Mouse (Mus musculus) embryonic fibroblast, embryonic 13.5 days (primary cell): ENCODE measurements around the gene Mier2.

Source experiments
- CTCF ChIP-seq: IDR thresholded peaks from 2 replicates; pipeline ENCODE4 v1.5.1; 2011; ENCODE audit warnings: mild to moderate bottlenecking, control low read depth, low read length, moderate library complexity, borderline replicate concordance; ENCODE audit not compliant: insufficient read depth
- POLR2A ChIP-seq: IDR thresholded peaks from 2 replicates; pipeline ENCODE4 v1.6.1; 2011; ENCODE audit warnings: low read depth, mild to moderate bottlenecking, control low read depth, low read length, moderate library complexity

DNA sequence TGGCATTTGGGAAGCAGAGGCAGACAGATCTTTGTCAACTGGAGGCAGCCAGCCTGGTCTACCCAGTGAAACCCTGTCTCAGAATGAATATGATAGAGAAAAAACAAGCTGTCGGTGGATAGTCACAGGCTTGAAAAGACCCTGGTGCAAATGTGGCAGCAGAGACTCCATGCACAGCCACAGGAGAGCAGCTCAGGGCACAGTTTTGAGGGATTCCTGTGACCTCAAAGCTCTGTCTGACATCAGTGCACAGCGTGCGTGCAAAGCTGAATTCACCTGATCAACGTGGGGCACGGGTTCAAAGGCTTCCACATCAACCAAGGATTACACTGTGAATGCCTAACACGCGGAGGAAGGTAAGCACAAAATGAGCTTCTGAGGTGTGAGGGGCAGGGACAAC lies 25.4 kb upstream of the Mier2 start:
- TF ChIP-seq CTCF (no peak), POLR2A (no peak)
